Mouse (Mus musculus) spleen, adult 2 months (tissue): ENCODE results near the gene Ccdc30.

Source experiments
- CTCF ChIP-seq: fragments of 200-500 bp; IDR thresholded peaks from 2 replicates; pipeline ENCODE4 v1.5.1; 2011; ENCODE audit warnings: mild to moderate bottlenecking, inconsistent platforms; ENCODE audit not compliant: insufficient read depth, insufficient read length, insufficient replicate concordance; ENCODE audit errors: extremely low read depth
- POLR2A ChIP-seq: fragments of 200-500 bp; IDR thresholded peaks from 2 replicates; pipeline ENCODE4 v1.6.1; 2011; ENCODE audit warnings: low read depth, low read length, inconsistent platforms

DNA sequence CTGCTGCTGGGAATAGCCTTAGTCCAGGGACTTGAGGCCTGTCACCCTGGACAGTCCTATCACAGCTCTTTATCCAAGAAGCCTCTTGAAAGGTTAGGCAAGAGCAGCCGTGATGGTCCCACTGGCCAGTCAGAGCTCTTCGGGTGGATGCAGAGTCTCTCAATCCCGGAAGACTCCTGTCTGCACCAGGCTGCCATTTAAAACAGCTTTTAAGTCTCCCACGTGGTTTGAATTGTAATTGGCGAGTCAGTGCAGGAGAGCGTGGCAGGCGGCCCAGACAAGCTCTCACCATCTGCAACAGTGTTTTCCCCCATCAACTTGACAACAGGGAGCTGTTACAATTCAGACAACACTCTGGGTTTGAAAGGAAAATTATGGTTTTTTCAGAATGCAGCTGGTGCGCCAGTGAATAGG lies 45.4 kb upstream of the Ccdc30 start:
- TF ChIP-seq CTCF (no peak), POLR2A (no peak)
